Mouse (Mus musculus): ENCODE results near the gene Actr1a. TPM values are rescaled to one million over a fixed set of nuclear protein-coding genes. Genes with fewer than 3 reads are reported as not detected.

The Actr1a gene
- polyA plus RNA-seq (2012; ENCODE audit: insufficient read depth, insufficient read length, low replicate concordance, missing spikeins) = 623 TPM in 1 of 2 replicates, not detected in the other

DNA sequence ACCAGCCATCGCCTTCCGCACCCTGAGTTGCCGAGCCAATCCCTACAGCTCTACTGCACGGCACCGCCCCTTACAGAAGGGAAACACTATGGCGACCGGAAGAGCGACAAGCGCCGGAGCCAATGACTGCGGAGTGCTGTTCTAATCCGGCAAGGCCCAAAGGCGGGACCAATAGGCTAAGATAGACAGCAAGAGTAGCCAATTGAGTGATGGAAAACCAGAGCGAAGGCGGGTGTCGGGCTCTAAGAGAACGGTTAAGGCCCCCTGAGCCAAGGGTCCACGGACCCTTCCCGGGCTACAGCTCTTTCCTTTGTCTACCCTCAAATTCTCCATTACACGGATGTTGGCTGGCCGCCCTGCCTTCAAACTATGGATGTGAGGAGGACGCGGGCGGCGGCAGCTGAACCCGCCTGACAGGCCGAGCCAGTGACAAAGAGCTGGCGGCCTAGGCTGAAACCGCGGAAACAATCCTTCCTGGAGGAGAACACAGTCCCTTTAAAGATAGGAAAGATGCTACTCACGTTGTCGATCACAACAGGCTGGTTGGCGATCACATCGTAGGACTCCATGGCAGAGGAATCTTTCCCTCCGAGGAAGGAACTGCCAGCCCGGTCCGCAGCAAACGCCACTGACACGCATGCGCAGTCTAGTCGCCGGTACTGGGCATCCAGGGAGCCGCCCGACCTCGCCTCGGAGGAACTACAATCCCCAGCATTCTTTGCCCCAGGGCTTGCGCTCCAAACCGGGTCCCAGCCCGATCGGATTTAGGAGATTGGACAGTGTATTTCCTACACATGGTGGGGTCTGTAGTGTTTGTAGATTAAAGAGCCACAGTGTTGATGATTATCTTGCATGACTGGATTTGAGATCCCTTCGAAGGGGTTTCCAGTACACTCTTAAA lies at the start of gene Actr1a:
Gene Actr1a, minus strand, starts transcription at position 640 of the 901 bp plus-strand sequence.
- TF ChIP-seq POLR2A (IDR thresholded peaks at IDR 0.05; ENCODE audit: insufficient read depth, low read depth, low read length) = peak; percentile 74
- TF ChIP-seq CTCF (IDR thresholded peaks at IDR 0.05; ENCODE audit: insufficient read depth, low read depth, low read length) = no peak
- under 1% methylated on average over 51 of the region's 51 CpGs for WGBS
- peak within 1 kb of the TSS; percentile 80 for H3K27ac ChIP-seq (ENCODE audit: insufficient read depth, low read depth, low read length)

DNA sequence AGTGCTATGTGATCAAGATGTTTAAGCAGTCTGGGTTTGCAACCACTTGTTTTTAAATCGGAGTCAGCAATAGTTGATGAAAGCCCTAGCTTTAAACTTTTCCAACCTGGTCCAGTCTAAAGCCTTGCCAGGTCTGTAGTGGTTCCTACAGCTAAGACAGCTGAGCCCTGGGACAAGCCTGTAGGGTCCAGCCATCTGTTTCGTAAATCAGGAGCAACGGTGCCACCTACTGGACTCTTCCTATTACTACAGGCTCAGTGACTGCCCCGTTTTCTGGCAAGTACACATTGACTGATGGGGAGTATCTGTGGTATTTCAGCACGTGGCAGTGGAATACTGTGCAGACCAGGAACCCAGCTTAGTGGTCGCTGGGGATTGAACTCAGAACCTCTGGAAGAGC lies 48.7 kb upstream of the Actr1a start:
- no peak overlapping the region for H3K27ac ChIP-seq (ENCODE audit: insufficient read depth, low read depth, low read length)
- no peak for TF ChIP-seq POLR2A (IDR thresholded peaks at IDR 0.05; ENCODE audit: insufficient read depth, low read depth, low read length)
- no peak for TF ChIP-seq CTCF (IDR thresholded peaks at IDR 0.05; ENCODE audit: insufficient read depth, low read depth, low read length)
- no peak overlapping the region for H3K4me3 ChIP-seq (ENCODE audit: insufficient read depth, low read depth, low read length)
- H3K4me1 ChIP-seq (ENCODE audit: control insufficient read depth, insufficient read depth, low read length) = peaks cover 11% of the 10 kb centered on the region
- 8% methylated on average over 6 of the region's 6 CpGs for WGBS

More for the DNA sequence above, at the start of gene Actr1a:
- peaks cover 20% of the 10 kb centered on the region for H3K4me1 ChIP-seq (ENCODE audit: control insufficient read depth, insufficient read depth, low read length)
- H3K4me3 ChIP-seq (ENCODE audit: insufficient read depth, low read depth, low read length) = peak within 1 kb of the TSS; percentile 87

DNA sequence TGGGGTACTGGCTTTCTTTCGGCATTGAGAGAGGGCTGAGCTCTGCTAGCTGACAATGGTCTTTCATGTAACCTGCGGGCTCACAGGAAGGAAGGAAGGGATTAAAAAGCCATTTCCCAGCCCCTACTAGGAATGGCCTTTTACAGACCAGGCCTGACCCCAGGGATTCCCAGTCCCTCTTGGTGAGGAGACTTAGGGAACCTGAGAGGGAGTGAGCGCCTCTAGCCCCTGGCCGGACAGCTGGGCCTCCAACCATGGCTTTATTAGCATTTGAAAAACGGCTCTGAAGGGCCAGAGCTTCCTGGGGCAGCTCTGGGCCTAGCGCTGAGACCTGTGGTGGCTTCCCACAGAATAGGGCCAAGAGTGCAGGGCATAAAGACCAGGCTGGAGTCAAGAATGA lies 48.0 kb upstream of the Actr1a start:
- H3K4me3 ChIP-seq (ENCODE audit: insufficient read depth, low read depth, low read length) = no peak overlapping the region
- peaks cover 10% of the 10 kb centered on the region for H3K4me1 ChIP-seq (ENCODE audit: control insufficient read depth, insufficient read depth, low read length)
- TF ChIP-seq POLR2A (IDR thresholded peaks at IDR 0.05; ENCODE audit: insufficient read depth, low read depth, low read length) (no peak), CTCF (IDR thresholded peaks at IDR 0.05; ENCODE audit: insufficient read depth, low read depth, low read length) (no peak)
- 56% methylated on average over 6 of the region's 6 CpGs for WGBS
- H3K27ac ChIP-seq (ENCODE audit: insufficient read depth, low read depth, low read length) = no peak overlapping the region

DNA sequence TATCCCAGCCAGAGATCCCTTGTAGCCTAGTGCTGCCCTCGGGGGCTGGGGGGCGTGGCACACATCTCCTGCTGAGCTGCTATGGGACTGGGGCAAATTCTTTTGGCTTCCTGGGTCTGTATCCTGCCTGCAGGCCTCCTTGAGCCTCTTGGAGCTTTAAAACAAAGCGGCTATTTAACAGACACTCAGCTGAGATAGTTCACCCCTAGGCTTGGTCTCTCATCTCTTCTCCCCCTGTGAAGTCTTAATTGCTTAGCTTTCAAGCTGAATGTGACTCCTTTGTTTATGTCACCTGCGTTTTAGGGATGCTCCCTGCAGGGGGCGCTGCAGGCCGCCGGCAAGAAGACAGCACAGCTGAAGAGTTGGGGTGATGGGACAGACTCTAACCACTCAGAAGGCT lies 39.9 kb upstream of the Actr1a start:
- Histone ChIP-seq H3K4me1 (ENCODE audit: control insufficient read depth, insufficient read depth, low read length) (peaks cover 10% of the 10 kb centered on the region; the same call in 1 of the 2 replicates), H3K4me3 (ENCODE audit: insufficient read depth, low read depth, low read length) (no peak overlapping the region), H3K27ac (ENCODE audit: insufficient read depth, low read depth, low read length) (no peak overlapping the region)
- no peak for TF ChIP-seq POLR2A (IDR thresholded peaks at IDR 0.05; ENCODE audit: insufficient read depth, low read depth, low read length)
- TF ChIP-seq CTCF (IDR thresholded peaks at IDR 0.05; ENCODE audit: insufficient read depth, low read depth, low read length) = peak; percentile 45; the same call in 1 of the 2 replicates
- 7% methylated on average over 7 of the region's 7 CpGs for WGBS

DNA sequence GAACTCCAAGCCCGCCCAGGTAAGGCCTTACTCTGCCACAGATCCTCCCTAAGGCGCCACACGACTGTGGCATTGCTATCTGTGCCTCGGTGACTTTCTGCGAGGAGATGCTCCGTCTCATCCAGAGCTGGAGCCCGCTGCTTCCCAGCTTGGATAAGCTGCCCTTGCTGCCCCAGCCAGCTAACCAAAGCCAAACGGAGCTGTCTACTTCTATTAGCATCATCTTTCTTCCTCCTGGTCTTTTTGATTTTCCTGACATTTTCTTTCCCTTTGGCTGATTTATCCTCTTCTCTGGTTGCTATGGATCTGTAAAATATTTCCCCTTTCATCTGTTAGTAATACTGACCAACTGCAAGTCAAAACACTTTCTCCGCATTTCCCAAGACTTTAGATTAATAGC lies 39.0 kb upstream of the Actr1a start:
- WGBS = 84% methylated on average over 9 of the region's 9 CpGs
- Histone ChIP-seq H3K27ac (ENCODE audit: insufficient read depth, low read depth, low read length) (no peak overlapping the region), H3K4me1 (ENCODE audit: control insufficient read depth, insufficient read depth, low read length) (peaks cover 10% of the 10 kb centered on the region; the same call in 1 of the 2 replicates), H3K4me3 (ENCODE audit: insufficient read depth, low read depth, low read length) (no peak overlapping the region)
- TF ChIP-seq POLR2A (IDR thresholded peaks at IDR 0.05; ENCODE audit: insufficient read depth, low read depth, low read length) (no peak), CTCF (IDR thresholded peaks at IDR 0.05; ENCODE audit: insufficient read depth, low read depth, low read length) (no peak)

DNA sequence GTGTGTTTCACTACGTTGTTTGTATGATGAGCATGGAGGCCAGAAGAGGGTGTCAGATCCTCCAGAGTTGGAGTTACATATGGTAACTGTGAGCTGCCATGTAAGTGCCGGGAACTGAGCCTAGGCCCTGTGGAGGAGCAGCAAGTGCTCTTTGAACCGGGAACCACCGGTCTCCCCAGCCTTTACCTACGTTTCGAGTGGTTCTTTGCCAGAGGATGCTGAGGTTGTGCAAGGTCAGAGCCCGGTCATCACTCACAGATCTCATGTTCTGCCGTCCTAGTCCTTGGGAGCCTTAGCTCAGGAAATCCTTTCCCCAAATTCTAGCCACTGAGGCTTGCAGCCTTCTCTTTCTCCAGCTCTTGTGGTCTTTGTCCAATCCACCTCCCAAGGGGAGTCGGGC lies 38.6 kb upstream of the Actr1a start:
- TF ChIP-seq POLR2A (IDR thresholded peaks at IDR 0.05; ENCODE audit: insufficient read depth, low read depth, low read length) (no peak), CTCF (IDR thresholded peaks at IDR 0.05; ENCODE audit: insufficient read depth, low read depth, low read length) (no peak)
- WGBS = 82% methylated on average over 9 of the region's 9 CpGs
- peaks cover 10% of the 10 kb centered on the region; the same call in 1 of the 2 replicates for H3K4me1 ChIP-seq (ENCODE audit: control insufficient read depth, insufficient read depth, low read length)
- H3K4me3 ChIP-seq (ENCODE audit: insufficient read depth, low read depth, low read length) = no peak overlapping the region
- H3K27ac ChIP-seq (ENCODE audit: insufficient read depth, low read depth, low read length) = no peak overlapping the region

DNA sequence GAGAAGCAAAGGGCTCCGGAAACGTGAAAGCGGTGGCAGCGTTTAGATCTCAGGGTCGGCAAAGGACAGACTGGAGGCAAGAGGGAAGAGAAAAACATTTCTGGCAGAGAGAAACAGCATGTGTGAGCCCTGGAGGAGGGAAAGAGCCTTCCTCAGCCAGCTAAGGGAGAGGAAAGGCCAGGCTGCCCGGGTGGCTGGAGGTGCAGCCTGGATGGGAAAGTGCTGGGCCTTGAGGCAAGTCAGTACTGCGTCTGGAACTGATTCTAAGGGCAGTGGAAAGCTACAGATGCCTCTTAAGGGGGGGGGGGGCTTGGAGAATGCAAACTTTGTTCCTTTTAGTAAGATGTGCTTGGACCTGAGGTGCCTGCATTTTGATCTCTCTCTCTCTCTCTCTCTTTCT lies 38.2 kb upstream of the Actr1a start:
- no peak overlapping the region for H3K27ac ChIP-seq (ENCODE audit: insufficient read depth, low read depth, low read length)
- 66% methylated on average over 7 of the region's 7 CpGs for WGBS
- no peak overlapping the region for H3K4me3 ChIP-seq (ENCODE audit: insufficient read depth, low read depth, low read length)
- peaks cover 10% of the 10 kb centered on the region; the same call in 1 of the 2 replicates for H3K4me1 ChIP-seq (ENCODE audit: control insufficient read depth, insufficient read depth, low read length)
- TF ChIP-seq POLR2A (IDR thresholded peaks at IDR 0.05; ENCODE audit: insufficient read depth, low read depth, low read length) = no peak
- no peak for TF ChIP-seq CTCF (IDR thresholded peaks at IDR 0.05; ENCODE audit: insufficient read depth, low read depth, low read length)

DNA sequence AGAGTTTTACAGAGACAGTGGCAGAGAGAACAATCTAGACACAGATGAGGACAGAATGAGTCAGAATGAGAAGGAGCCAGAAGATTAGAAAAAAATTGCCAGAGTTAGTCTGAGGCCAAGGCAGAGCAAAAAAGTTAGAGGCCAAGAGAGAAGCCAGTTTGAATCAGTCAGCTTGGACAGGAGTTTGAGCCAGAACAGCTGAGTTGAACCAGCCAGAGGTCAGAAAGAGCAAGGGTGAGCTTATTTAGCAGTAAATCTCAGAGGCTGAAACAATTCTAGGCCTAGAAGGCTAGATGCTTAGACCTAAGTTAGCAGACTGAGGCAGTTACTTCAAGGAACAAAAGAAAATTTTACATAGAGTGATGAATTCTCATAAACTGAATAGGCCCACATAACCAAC lies 33.7 kb upstream of the Actr1a start:
- no peak for TF ChIP-seq POLR2A (IDR thresholded peaks at IDR 0.05; ENCODE audit: insufficient read depth, low read depth, low read length)
- TF ChIP-seq CTCF (IDR thresholded peaks at IDR 0.05; ENCODE audit: insufficient read depth, low read depth, low read length) = no peak
- no peak overlapping the region for H3K4me3 ChIP-seq (ENCODE audit: insufficient read depth, low read depth, low read length)
- H3K27ac ChIP-seq (ENCODE audit: insufficient read depth, low read depth, low read length) = no peak overlapping the region
- H3K4me1 ChIP-seq (ENCODE audit: control insufficient read depth, insufficient read depth, low read length) = peaks cover 4% of the 10 kb centered on the region

DNA sequence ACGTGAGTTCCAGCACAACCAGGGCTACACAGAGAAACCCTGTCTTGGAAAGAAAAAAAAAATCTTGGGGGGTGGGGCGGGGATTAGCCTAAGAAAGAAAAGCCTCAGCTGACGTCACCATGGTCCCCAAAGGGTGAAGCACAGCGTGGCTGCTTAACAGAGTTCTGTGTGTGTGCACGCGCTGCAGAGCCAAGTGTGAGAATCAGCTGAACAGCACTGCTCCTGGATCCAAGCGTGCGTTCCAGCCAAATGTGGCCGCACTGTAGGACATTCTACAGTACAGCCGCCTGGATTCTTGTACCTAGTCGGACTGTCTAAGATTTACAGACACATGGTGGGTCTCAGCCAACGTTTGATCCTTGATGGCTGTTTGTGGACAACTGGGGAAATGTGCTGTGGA lies 30.9 kb upstream of the Actr1a start:
- 52% methylated on average over 12 of the region's 12 CpGs for WGBS
- TF ChIP-seq CTCF (IDR thresholded peaks at IDR 0.05; ENCODE audit: insufficient read depth, low read depth, low read length) = no peak
- TF ChIP-seq POLR2A (IDR thresholded peaks at IDR 0.05; ENCODE audit: insufficient read depth, low read depth, low read length) = no peak
- Histone ChIP-seq H3K4me3 (ENCODE audit: insufficient read depth, low read depth, low read length) (no peak overlapping the region), H3K4me1 (ENCODE audit: control insufficient read depth, insufficient read depth, low read length) (peaks cover 2% of the 10 kb centered on the region), H3K27ac (ENCODE audit: insufficient read depth, low read depth, low read length) (no peak overlapping the region)
